Mouse (Mus musculus) cerebellum, postnatal 14 days (tissue): ENCODE measurements around the gene Klhl26.

ENCODE experiments used
- DNase-seq, 2 experiments: peaks; one replicate each; pipeline ENCODE4 v3.0.0; 2021; ENCODE audit warnings: mixed read lengths in 2 of 2

The Klhl26 gene

DNA sequence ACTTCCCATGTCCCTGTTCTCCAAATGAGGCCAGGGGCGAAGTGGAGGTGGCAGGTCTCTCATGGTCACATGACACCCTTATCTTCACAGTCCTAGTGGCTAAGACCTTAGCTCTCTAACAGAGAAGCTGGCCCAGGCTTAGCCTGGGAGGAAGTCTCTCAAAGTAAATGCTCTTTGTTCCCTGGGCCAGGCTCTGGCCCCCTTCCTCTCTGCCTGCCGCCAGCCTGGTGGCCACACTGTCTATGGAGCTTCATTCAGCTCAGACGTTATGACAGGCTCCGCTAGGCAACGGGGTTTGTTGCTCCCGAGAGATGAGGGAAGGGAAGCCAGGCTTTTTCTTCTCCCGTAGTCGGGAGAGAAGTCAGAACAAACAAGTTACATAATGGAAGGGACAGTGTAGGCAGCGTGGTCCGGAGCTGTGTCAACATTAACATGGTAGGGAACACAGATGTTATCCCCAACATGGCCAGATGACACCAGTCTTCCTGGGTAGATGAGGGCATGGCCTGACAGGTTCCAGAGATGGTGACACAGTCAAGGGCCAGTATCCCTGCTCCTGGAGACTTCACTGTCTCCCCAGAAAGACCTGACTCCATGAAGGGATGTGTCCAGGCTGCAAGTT is 7.4 kb downstream of the Klhl26 start:
- DNase-seq, result no peak

GRCm38 (mm10) chr8:70468733-70469132 is 8.0 kb downstream of the Klhl26 start:
- no peak for DNase-seq

DNA sequence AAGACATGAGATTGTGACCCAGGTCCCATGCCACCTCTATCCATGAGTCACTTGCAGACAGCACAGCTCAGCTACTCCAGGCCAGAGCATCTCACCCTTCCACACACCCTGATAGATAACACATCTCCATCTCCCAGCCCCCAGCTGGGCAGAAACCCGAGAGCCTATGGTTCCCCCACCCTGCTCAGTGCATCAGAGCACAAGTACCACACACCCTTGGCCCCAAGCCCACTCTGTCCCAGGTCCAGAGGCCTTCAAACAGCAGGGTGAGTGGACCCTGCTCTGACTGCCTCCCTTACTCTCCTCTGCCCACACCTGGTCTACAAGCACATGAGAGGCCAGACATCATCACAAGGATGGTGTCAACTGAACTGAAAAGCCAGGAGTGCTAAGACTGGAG is 8.9 kb downstream of the Klhl26 start:
- no peak for DNase-seq

DNA sequence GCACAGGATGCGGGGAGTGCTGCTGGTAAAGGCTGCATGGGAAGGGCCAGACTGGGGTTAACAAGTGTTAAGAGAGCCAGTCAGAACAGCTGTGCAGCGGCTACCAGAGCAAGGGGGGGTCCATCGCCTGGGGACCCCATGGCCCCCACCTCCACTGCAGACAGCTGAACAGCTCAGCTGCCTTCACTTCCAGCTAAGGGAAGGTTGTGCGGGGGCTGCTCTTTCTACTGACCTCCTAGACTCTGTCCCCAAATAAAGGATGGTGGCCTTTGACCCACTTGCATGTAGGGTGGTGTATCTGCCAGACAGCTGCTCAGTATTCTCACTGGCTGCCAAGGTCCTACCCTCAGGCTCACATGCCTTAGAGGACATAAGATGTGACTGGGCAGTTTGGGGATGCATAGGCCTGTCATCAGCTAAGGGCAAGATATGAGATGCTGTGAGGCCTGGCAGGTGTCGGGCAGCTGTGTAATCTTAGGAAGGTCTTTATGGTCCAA is 9.5 kb downstream of the Klhl26 start:
- DNase-seq, result no peak

DNA sequence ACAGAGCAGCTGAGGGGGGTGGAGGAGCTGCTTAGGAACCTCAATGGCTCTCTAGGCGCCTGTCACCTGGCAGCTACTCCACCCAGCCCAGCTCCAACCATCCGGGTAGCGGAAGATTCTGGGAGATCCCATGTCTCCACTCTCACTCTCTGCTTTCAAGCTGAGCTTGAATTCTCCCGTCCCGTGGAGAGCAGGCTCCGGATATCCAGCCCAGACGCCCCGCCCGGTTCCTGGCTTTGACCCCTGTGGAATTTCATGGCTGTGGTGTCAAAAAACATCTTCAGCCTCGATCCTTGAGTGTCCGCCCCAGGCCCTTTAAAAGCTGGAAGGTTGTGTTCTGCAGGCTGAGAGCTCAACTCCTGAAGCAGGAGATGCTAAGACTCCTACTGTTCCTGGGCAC is 10.0 kb downstream of the Klhl26 start:
- DNase-seq, result no peak

DNA sequence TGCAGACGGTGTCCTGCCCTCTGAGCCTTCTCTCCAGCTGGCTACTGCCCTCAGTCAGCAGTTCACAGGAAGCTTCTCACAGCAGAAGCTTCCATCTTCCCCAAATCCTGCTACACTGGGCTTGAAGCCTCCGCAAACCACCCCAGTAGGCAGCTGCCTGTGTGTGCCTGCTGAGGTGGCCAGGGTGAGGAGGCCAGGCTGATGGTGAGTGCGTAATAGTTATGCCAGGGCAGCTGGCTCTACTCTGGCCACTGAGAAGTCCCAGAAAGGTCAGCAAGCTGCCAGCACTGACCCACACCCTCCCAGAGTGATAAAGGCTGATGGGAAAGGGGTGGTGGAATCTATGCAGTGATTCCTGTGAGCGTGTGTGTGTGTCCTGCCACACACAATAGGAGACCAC is 10.5 kb downstream of the Klhl26 start:
- no peak for DNase-seq

DNA sequence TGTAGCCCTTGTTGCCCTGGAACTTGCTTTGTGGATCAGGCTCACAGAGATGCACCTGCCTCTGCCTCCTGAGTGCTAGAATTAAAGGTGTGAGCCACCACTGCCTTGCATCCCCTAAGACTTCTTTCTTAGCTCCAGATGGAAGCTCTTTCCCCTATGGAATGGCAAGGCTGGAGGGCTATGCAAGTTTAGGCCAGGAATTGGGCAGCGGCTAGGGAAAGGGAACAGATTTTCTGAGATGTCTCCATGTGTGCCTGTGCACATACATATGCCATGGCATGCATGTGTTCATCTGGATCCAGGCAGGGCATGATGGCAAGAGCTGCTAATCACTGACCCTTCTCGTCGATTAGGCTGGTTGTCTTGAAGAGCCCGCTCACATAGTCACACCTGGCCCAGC is 11.1 kb downstream of the Klhl26 start:
- DNase-seq, result no peak

DNA sequence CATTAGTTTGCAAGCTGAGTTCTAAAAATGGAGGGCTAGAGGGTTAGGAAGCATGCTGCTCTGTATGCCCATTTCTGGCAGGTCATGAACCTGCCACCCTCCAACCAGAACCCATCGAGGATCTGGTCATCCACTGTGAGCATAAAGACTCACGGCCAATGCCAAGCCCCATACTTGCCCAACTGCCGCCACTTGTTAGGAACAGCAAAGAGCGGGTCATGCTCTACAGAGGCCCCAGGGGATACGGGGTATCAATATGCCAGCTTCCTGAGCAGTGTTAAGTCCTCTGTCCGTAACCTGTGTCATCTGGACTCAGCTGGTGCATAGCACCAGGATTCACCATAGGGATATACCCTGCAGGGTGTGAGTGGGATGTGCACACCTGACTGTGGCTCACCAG is 12.6 kb downstream of the Klhl26 start:
- DNase-seq, result no peak

GRCm38 (mm10) chr8:70463306-70463705 is 13.5 kb downstream of the Klhl26 start:
- DNase-seq, result peak in 1 of 2 experiments; percentile 52

- no peak for DNase-seq
Measured at GRCm38 (mm10) chr8:70462516-70462813, 14.3 kb downstream of the Klhl26 start.

GRCm38 (mm10) chr8:70461765-70462515 is 14.8 kb downstream of the Klhl26 start:
- no peak for DNase-seq

DNA sequence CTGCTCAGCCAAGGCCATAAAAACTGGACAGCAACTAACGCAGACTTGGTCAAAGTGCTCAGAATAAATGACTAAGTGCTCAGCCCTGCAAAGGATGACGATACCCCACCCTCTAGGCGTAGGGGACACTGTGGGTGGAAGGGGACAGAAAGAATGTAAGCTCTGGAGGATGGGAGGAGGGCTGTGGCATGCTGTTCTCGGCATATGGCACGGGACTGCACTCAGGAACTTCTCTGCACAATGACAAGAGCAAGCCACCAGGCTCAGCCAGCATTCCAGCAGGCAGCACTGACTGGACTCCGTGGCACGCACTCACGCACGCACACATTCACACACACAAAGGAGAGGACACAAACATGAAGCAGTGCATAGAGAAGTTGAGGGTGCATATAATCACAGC is 16.2 kb downstream of the Klhl26 start:
- peak; percentile 46 to 65 for DNase-seq

DNA sequence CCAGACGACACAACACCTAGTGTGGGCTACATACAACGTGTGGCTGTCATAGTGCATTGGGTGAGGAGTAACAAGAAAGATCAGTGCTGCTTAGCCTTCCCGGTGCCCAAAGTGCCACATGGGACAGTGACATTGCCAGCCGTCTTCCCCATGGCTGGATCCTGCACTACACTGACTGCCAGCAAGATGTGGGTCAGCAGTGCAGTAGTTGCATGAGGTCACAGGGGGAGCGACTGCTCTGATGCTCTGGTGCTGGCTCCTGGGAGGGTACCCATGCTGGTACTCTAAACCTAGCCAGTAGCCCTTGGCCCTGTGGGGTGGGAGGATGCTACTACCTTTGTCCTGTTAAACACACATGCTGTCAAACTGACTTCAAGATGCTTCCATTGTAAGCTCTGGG is 16.6 kb downstream of the Klhl26 start:
- DNase-seq, result peak in 1 of 2 experiments; percentile 48

DNA sequence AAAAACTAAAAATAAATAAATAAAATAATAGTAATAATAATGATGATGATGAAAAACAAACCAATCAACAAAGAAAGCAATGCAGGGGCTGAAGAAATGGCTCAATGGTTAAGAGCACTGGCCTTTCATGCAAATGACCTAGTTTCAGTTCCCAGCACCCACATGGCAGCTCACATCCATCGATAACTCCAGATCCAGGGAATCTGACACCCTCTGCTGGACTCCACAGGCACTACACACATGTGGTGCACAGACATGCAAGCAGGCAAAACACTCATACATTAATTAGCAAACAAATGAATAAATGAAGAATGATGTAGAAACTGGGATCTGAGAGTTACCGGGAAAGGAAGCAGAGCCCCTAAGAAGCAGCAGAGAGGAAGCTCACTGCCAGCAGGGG is 17.1 kb downstream of the Klhl26 start:
- no peak for DNase-seq

DNA sequence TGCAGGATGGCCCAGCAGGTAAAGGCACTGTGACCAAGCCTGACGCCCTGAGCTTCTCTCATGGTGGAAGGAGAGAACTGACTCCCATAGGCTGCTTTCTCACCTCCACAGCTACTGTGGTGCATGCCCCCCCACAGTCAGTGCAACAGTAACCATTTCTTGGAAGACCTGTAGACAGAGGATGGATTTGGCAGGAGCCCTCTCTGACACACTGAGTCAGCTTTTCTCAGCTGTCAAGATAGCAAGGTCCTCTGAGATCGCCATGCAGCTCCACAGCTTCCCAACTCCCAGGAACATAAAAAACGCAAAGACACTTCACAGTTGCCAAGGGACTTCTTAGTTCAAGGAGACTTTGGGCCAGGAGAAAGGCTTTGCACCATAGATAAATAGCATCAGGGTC is 18.3 kb downstream of the Klhl26 start:
- no peak for DNase-seq

DNA sequence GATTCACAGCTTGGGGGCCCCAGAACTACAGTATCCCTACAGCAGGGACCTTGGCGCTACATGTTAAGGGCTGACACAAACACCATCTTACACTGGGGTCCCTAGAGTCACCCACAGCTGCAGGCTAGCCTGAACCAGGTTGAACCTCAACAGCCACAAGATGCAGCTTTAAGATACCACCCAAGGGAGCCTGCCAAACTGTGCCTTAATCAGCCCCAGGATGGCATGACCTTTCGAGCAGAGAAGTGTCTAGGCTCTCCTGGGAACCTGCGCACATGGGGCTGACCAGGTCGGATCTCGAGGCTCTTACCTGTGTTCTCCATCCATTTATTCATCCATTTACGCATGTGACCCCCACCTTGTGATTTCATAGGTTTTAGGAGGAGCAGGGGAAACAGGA is 18.9 kb downstream of the Klhl26 start:
- DNase-seq, result no peak

DNA sequence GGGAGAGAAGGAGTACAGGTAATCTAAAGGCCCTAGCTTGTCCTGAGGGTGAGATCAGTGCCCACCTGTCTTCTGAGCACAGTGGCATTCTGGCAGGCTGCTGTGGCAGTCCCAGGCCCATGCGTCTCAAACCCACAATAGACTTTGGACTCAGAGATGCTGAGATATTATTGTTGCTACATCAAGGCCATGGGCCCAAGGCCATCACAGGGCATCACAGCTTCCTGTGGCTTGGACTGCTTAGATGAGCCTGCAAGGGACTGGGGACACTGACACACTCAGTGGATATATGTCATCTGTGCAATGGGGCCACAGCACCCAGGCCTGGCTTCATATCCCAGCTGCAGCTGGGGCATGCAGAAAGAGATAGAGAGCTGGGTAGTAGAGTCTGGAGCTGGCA is 19.8 kb downstream of the Klhl26 start:
- no peak for DNase-seq

- DNase-seq, result no peak
Measured at GRCm38 (mm10) chr8:70453852-70454251, 22.9 kb downstream of the Klhl26 start.

DNA sequence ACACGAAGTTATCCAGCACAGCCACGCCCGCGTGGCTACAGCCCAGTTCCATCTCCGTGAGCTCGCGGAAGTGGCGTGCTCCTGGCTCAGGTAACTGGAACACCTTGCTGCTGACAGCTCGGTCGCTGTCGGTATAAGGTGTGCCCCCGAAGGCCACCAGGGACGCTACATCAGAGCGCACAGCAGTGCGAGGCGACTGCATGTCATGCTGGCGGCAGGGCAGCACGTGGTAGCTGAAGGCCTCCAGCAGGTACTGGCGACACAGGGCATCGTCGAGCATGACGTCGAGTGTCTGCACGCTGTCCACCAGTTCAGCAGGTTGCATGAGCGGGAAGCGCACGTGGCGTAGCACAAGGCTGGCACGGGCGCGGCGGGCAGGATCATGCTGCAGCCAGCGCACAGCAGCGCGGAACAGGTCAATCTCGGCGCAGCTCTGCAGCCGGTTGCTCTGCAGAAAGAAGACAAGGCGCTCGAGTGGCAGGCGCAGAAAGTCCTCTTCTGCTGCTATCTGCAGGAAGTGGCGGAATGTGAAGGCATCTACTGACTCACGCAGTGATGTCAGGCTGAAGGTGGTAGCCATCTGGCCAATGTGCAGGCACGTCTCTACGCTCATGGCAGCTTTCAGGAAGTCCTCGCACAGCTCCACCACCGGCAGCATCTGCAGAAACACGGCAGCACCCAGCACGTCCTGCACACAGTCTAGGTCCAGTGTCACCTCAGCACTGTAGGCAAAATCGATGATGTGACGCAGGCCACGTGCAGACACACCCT is 24.4 kb downstream of the Klhl26 start:
- no peak for DNase-seq

DNA sequence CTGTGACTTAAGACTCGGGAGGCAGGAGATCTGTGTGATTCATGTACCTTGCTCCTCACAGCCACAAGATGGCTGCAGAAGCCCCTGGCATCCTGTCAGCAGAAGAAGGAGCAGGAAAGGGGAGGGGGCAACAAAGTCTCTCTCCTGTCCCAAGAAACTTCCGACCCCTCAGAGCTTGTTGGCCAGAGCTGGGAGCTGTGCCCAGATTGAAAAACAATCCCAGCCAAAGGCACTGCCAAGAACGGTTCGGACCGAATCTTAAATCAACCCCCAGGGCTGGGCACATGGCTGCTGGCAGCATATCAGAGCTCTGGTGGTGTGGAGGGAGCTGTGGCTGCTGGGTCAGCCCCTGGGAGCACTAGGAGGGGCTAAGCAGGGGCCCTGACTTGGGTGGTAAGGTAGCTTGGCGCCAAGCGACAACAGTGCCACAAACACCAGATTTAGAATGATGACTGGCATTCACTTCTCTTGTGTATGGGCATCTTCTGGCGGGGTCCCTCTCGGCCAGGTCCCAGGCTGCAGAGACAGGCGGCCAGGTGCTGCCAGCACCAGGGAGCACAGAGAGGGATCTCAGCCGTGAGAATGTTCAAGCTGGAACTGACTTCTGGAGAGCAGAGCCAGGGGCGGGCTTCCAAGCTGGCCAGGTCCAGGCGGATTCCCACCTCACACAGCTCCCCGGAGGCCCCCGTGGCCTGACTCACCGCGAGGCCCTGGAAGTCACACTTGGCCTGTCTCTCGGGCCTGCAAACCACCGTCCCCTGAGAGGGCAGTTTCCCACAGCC is 28.9 kb downstream of the Klhl26 start:
- peak; percentile 64 to 68 for DNase-seq

DNA sequence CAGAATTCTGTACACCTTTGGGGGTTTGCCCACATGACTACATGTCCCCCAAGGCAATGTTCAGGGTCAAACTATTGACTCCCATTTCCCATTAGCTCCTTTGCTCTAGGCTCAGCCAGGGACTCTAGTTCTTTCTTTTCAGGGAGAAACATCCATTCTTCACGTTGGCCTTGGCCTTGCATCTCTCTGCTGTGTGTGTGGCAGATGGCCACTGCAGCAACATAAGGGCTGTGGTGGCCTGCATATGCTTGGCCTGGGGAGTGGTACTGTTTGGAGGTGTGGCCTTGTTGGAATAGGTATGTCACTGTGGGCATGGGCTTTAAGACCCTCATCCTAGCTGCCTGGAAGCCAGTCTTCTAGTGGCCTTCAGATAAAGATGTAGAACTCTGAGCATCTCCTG is 30.8 kb downstream of the Klhl26 start:
- DNase-seq, result no peak

GRCm38 (mm10) chr8:70443326-70443725 is 33.4 kb downstream of the Klhl26 start:
- no peak for DNase-seq

GRCm38 (mm10) chr8:70441565-70441964 is 35.2 kb downstream of the Klhl26 start:
- DNase-seq, result no peak
